Mouse (Mus musculus) liver (tissue): Measurements from ENCODE around the gene Fbxo36.

ENCODE experiments used
- DNase-seq: peaks from one replicate; pipeline ENCODE4 v3.0.0-alpha.2; 2020; ENCODE audit warnings: mixed read lengths

Fbxo36 gene

GRCm38 (mm10) chr1:84839309-84840017 lies at the start of gene Fbxo36:
Gene Fbxo36, plus strand, starts transcription at chr1:84839841.
- peak; percentile 92 for DNase-seq

GRCm38 (mm10) chr1:84791393-84791792 lies 48.2 kb upstream of the Fbxo36 start:
- no peak for DNase-seq

GRCm38 (mm10) chr1:84795335-84795734 lies 44.3 kb upstream of the Fbxo36 start:
- no peak for DNase-seq

DNA sequence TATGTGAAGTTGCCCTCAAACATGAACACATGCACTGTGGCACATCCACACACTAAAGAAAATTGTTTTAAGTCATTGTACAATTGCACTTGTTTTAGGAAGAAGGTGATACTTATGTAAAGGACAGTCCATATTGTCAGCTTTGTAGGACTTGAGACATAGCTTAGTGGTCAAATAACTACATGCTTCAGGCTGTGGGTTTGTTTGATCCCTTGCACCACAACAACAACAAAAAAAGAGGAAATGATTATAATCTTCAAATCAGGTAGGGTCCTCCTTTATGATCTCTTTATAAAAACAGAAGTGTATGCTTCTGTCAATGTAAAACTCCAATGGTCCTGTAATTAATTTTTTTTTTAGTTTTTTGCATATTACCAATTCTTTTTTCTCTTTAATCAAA lies 40.5 kb upstream of the Fbxo36 start:
- DNase-seq = no peak

GRCm38 (mm10) chr1:84803788-84804187 lies 35.9 kb upstream of the Fbxo36 start:
- DNase-seq = no peak

GRCm38 (mm10) chr1:84817596-84817995 lies 22.0 kb upstream of the Fbxo36 start:
- no peak for DNase-seq

GRCm38 (mm10) chr1:84825091-84825490 lies 14.6 kb upstream of the Fbxo36 start:
- DNase-seq = no peak

DNA sequence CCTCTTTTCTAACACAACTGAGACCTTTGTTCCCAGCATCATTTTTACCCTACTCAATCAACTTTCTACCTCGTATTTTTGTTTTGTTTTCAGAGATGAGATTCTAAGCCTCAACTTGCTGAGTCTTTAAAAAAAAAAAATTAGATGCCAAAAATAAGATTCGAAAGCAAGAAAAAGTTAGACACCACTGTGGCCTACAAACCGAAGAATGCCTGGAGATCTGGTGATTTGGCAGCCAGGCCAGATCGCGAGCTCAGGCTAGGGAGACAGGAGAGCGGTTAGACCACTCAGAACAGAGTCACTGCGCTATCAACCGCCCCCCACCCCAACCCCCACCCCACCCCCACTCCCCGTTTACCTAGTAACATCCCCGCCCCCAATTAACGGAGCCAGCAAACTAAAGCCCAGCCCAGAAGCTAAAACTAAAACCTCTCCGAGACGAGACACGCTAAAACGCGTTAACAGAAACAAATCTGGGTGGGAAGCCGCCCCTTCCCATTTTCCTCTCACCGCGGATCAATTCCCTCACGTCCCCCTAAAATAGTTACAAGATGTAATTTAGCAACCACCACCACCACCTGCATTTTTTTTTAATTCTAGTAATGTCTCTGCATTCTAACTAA lies 2.0 kb upstream of the Fbxo36 start:
- DNase-seq = peak; percentile 16

- DNase-seq = no peak
These were observed 1.5 kb upstream of the Fbxo36 start for GRCm38 (mm10) chr1:84838156-84838555.

GRCm38 (mm10) chr1:84838621-84839151 lies 955 bp upstream of the Fbxo36 start:
- DNase-seq = peak; percentile 71

DNA sequence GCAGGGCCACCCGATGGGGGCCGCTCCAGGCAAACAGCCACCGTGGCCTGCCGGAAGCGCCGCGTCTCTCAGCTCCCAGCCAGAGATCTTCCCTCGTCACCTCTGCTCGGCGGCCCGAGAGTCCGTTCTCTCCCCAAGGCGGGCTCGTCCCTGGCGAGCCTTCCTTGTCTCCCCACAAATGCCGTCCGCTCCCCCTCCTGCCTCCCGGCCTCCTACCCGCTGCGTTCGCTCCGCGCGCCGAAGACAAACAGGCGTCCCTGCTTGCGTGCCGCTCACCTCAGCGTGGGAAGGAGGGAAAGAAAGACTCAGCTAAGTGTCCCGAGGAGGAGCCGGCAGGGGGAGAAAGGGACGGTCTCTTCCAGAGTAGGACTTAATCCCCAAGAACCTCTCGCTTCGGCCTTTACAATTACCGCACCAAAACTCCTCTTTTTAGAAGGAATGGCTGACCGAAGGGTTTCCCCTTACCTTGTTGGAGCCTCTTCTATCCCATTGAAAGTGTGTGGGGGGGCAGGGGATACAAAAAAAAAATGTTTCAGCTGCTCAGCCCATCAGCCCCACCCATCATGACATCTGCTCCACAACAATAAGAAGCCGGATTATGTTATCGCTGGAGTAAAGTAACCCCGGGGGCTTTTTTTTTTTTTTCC lies 500 bp downstream of the Fbxo36 start, which contains the start of gene Trip12:
Gene Trip12 (minus strand): TSS at position 499 of the 647 bp plus-strand sequence.
- DNase-seq = no peak

GRCm38 (mm10) chr1:84841061-84841460 lies 1.4 kb downstream of the Fbxo36 start:
- no peak for DNase-seq

- DNase-seq = no peak
These were observed 3.7 kb downstream of the Fbxo36 start for GRCm38 (mm10) chr1:84843366-84843765.

- DNase-seq = no peak
These were observed 8.1 kb downstream of the Fbxo36 start for GRCm38 (mm10) chr1:84847698-84848097.

- DNase-seq = no peak
These were observed 8.7 kb downstream of the Fbxo36 start for GRCm38 (mm10) chr1:84848335-84848734.

DNA sequence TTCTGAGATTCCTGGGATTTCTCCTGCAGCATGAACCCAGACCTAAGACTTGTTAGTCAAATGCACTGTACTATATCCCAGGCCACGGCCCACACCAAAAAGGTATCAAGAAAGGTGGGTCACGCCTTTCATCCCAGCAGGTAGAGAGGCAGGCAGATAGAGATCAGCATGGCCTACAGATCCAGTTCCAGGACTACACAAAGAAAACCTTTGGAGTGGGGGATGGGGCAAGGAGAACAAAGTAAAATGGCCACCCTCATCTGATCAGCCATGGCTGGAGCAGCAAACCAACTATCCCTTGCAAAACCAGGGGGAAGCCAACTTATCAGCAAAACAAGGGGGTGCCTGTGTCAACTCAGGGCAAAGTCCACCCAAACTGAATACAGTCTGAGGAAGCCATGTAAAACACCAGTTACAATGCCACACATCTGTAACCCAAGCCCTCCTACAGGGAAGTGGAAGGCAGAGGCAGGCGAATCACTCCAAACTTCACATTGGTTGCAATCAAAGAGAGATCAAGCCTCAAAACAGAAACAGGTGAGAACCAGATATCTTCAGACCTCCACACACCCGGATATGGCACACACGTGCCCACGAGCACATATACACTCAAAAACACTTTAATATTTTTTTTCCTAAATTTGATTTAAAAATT lies 9.3 kb downstream of the Fbxo36 start:
- no peak for DNase-seq

- DNase-seq = peak; percentile 17
These were observed 10.2 kb downstream of the Fbxo36 start for GRCm38 (mm10) chr1:84849804-84850203.

DNA sequence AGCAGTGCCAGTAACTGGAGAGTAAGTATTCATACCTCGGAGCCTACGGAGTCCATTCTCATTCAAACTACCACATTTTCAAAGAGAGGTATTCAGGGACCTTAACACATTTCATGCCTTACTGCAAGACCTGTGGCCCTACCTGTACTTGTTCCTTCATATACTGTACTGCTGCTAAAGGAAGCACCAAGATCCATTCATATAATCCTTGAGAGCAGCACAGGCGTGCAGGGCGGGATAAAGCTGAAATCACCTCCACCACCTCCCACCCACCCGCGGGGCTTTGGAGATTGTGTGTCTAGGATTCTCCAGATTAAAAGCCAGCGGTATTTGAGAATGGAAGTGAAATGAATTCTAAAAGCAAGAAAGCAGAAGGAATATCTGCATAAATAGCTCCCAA lies 10.8 kb downstream of the Fbxo36 start:
- no peak for DNase-seq

GRCm38 (mm10) chr1:84851512-84852235 lies 12.0 kb downstream of the Fbxo36 start:
- DNase-seq = peak; percentile 70

DNA sequence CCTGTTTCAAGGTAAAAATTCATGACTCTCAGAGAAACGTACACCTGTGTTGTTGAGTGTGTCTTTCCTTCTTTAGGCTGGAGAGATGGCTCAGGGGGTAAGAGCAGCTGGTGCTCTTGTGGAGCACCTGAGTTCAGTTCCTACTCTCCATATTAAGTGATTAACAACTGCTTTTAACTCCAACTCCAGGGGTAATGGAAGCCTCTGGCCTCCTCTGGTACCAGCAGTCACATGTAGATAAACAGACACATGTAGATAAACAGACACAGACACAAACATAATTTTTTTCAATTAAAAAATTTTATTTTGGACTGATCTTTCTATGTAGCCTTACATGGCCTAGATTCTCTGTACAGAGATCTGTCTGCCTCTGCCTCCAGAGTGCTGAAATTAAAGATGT lies 14.1 kb downstream of the Fbxo36 start:
- no peak for DNase-seq

DNA sequence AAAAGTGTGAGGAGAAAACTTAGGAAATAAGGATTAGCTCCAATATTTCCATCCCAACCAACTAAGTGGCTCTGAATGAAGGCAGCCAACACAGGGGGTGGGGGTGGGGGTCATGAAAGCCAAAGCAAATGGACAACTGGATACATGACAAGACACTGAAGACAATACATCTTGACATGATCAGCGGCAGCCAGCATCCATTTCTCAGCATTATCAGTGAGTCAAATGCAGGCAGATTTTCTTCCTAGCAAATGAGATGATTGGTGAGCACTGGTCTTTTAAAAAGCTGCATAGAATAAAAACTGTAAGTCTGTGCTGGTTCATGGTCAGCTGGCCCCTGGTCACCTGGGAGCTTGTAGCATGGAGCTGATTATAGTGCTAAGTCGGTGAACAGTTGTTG lies 15.3 kb downstream of the Fbxo36 start:
- no peak for DNase-seq

DNA sequence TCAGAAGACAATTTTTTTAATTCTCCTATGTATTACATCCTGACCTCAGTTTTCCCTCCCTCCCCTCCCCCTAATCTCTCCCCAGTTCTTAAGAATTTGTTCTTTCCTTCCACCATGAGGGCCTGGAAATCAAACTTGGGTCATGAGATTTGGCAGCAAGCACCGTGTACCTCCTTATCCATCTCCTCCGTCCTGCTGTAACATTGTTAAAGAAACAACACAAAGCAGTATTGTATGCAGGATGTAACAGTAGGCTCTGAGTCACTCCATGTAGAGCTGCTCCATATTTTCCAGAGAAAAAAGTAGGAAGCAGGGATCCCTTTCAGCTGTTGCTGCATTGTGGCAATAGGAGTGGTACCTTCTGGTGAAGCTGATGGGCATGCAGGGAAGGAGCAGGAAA lies 16.1 kb downstream of the Fbxo36 start:
- DNase-seq = no peak

GRCm38 (mm10) chr1:84859597-84859996 lies 20.0 kb downstream of the Fbxo36 start:
- DNase-seq = no peak
